Mouse (Mus musculus): ENCODE results near the gene Mcoln1.

Mcoln1 gene

DNA sequence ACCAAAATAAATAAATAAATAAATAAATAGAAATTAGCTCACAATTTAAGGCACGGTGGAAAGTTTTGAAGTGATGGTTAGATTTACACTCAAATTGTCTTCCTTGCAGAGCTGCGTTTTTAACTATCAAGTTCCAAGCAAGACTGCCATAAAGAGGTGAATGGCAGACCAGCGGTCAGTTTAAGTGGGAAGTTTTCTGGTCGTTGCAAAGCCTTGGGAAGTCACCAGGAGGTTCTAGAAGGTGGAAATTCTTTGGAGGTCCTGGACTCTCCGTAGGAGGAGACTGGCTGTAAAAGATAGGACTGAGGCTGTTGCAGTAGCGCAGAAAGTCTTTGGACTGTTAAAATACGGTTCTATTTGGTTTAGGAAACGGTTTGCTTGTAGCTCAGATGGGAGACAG lies 506 bp upstream of the Mcoln1 start:
- no peak for DNase-seq

DNA sequence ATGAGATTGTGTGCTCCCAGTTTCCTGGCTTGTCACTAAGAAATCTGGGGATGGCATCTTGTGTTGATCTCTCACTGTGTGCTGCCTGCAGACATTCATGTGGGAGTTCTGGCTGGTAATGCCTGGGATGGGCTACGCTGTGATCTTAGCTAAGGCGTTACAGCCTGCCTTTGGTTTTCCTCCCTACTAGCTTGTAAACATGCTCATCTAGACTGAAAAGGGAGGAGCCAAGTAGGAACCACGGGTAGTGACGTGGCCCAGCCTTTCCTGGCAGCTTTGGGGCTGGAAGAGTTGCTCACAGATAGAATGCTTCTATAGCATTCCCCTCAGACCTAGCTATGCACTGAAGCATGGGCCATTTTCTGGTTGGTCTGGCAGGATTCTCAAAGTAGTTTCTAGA lies 2.0 kb downstream of the Mcoln1 start:
- DNase-seq: no peak

GRCm38 (mm10) chr8:3507979-3508754 lies 7.9 kb downstream of the Mcoln1 start:
- DNase-seq: no peak

GRCm38 (mm10) chr8:3514681-3515247 lies 14.5 kb downstream of the Mcoln1 start:
- peak; percentile 47 for DNase-seq

- DNase-seq: peak; percentile 88
Measured at GRCm38 (mm10) chr8:3515260-3515671, 15.0 kb downstream of the Mcoln1 start, which contains the start of gene Pnpla6. TSS of gene Pnpla6 (plus strand) at chr8:3515384.

- no peak for DNase-seq
Measured at GRCm38 (mm10) chr8:3515771-3516417, 15.6 kb downstream of the Mcoln1 start.

GRCm38 (mm10) chr8:3516450-3517116 lies 16.3 kb downstream of the Mcoln1 start:
- peak; percentile 94 for DNase-seq

DNA sequence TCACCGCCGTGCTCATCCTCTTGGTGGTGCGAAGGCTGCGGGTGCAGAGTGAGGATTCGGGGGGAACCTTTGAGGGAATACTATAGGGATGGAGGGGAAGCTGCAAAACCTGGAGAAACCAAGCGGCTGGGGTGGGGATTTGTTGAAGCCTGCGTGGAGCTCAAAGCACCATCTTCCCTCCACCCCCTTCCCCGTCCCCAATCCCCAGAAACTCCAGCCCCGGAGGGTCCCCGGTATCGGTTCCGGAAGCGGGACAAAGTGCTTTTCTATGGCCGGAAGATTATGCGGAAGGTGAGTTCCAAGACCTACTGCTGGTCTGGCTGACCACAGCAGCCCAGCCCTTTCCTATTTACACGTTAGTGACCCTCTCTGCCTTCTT lies 16.8 kb downstream of the Mcoln1 start:
- no peak for DNase-seq

DNA sequence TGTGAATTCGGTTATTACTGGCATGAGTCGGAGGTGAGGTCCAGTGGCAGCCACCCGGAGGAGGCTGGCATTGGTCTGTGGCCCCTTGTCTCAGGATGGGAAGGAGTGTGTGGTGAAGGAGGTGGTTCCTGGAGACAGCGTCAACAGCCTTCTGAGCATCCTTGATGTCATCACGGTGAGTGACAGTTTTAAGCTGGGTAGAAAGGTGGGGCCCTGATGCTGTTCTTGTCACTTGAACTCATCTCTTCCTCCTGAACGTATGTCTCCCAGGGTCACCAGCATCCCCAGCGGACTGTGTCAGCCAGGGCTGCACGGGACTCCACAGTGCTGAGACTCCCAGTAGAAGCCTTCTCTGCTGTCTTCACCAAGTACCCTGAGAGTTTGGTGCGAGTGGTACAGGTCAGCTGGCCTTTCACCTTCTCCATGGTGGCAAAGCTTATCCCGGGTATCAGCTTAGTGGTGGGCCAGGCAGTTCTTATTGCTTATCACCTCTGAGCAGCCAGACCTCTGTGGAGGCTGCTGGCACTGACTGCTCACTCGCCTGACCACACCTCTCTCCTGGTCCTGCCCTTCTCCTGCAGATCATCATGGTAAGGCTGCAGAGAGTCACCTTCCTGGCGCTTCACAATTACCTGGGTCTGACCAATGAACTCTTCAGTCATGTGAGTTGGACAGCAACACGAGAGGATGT lies 21.9 kb downstream of the Mcoln1 start:
- no peak for DNase-seq

DNA sequence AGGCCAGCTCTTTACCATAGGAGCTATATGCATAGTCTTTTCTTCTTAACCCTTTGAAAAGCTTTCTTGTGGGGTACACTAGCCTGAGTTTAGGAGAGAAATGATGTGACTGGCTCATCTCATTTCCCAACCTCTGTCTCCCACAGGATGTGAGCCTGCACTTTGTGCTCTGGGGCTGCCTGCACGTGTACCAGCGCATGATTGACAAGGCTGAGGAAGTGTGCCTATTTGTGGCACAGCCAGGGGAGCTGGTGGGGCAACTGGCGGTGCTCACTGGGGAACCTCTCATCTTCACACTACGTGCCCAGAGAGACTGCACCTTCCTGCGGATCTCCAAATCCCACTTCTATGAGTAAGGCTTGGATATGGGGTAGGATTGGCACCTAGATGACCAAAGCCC lies 30.6 kb downstream of the Mcoln1 start:
- no peak for DNase-seq

GRCm38 (mm10) chr8:3531936-3532335 lies 31.7 kb downstream of the Mcoln1 start:
- no peak for DNase-seq

DNA sequence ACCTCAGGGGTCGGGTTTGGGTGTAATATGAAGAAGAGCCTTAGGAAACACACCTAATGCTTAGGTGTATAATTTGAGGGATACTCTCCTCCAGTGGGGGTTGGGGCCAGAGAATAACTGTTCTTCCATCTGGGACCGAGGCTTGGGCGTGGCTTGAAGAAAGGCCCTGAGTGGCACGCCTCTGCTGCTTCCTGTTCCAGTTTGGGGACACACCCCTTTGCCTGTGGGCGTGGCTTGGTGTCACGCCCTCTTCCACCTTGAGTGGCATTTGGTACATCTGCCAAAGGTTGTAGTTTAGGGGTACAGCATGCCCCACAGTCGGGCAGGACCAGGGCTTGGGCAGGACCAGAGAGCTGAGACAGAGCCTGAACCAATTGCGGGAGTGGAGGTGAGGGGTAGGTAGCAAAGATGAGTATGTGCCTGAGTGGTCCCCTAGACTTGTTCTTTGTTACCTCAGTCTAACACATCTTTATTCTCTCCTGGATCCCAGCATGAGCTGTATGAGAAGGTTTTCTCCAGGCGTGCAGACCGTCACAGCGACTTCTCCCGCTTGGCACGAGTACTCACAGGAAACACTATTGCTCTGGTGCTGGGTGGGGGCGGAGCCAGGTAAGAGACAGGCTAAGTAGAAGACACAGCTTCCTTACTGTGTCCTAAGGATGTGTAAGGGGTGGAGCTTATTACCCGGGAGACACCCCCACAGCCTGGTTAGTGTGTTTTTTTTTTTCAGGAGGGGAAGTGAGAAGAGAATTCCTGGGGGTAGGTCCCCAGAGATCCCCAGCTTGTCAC lies 36.0 kb downstream of the Mcoln1 start:
- no peak for DNase-seq

DNA sequence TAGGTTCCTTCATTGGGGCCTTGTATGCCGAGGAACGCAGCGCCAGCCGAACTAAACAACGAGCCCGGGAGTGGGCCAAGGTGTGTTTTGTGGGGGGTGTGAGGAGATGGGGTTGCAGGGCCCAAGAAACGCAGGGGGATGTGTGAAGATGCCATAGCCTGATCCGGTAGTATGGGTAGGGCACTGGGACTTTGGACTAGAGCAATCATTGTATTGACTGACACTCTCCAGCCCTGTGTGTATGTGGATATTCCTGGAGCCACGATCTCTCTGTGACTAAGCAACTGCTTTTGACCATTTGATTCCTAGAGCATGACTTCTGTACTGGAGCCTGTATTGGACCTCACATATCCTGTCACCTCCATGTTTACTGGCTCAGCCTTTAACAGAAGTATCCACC lies 36.7 kb downstream of the Mcoln1 start:
- no peak for DNase-seq

DNA sequence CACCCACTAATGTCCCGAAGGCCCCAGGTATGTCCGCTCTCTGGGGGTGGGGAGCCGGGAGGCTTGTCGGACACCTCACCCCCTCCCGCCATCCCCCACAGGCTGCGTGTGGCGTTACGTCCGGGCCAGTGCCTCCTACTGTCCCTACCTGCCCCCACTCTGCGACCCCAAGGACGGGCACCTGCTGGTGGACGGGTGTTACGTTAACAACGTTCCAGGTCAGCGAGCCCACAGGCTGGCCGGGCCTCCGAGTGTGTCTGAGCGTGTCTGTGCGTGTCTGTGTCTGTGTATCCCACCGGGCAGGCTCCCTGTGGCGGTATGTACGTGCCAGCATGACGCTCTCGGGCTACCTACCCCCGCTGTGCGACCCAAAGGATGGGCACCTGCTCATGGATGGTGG lies 37.4 kb downstream of the Mcoln1 start:
- DNase-seq: no peak

DNA sequence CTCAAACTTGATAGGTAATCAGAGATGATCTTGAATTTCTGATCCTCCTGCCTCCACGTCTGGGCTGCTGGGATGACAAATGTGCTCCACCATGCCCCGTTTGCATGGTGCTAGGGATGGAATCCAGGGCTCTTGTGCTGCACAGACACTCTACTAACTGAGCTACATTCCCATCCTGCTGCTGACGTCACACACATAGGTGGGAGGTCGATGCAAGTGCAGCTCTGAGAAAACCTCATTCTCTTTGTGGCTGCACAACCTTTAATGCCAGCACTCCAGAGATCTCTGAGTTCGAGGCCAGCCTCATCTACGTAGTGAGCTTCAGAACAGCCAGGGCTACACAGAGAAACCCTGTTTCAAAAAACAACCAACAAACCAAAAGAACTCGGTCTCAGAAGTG lies 38.9 kb downstream of the Mcoln1 start:
- DNase-seq: no peak

DNA sequence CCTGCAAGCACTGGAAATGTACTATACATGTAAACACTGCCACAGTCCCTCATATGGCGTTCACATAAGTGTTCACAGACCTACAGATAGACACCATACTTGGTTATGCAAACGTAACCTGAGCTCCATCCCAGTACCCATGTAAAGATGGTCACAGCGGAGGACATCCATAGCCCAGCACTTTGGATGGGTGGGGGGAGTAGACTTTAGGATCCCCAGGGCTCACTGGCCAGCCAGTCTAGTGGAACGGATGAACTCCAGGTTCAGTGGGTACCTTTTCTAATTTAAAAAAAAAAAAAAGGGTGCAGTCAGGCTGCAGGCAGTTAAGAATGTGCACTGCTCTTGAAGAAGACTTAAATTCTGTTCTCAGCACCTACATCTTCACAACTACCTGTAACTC lies 39.8 kb downstream of the Mcoln1 start:
- DNase-seq: no peak

- DNase-seq: no peak
Measured at GRCm38 (mm10) chr8:3546511-3546910, 46.3 kb downstream of the Mcoln1 start.

DNA sequence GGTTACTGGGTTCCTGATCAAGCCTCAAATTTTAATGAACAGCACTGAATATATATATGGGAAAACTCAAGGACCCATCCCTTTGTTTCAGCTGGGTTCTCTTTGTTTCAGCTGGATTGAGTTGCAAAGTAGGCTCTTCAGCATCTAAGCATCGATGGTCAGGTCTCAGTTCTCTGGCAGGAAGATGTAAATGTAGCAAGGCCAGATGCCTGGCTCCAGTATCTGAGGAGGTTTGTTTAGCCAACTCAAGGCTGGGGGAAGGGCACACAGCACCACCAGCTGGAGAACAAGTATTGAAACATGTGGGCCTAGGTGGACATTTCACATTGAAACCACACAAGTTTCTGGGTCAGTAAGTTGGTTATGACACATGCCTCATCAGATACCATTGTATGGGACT lies 52.0 kb downstream of the Mcoln1 start:
- no peak for DNase-seq

DNA sequence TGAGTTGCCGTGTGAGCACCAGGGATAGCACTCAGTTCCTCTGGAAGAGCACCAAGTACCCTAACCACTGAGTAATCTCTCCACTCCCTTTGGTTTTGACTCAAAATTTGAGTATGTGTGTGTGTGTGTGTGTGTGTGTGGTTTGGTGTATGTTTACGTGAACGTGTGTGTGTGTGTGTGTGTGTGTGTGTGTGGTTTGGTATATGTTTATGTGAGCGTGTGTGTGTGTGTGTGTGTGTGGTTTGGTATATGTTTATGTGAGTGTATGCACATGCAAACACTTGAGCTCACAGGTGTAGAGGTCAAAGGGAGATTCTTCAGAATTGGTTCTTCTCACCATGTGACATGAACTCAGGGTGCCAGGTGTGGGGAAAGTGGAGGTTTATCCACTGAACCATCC lies 55.9 kb downstream of the Mcoln1 start:
- DNase-seq: no peak

Data from cerebellum, adult 11 months (tissue).